Mouse (Mus musculus) erythroblast, embryonic 14.5 days (primary cell): ENCODE measurements around the gene Osgin1.

Experiments
- GATA1 ChIP-seq: IDR thresholded peaks from 2 replicates; pipeline ENCODE4 v1.6.1; 2012; ENCODE audit warnings: low read length, inconsistent platforms, mixed read lengths
- TAL1 ChIP-seq: IDR thresholded peaks from 3 replicates; pipeline ENCODE4 v1.6.1; 2012; ENCODE audit warnings: low read length, inconsistent platforms, mixed read lengths

DNA sequence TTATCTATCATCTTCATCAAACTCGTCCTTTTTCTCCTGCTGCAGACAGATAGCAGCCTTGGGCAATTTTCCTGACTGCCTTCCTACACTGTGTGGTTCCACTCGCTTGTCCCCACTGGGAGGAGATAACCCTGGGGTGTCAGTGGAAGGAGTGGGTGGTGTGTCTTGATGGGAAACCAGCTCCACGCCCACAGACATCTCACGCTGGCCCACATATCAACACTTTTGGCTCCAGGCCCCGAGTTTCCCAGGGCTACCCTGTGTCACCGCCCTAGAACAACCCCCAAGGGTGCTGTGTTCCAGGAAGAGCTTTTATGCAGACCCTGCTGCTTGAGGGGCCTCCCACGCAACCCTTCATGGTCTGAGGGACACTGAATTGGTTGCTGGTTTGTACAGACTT is 29.8 kb downstream of the Osgin1 start:
- TF ChIP-seq GATA1 (no peak), TAL1 (no peak)
